Mouse (Mus musculus): ENCODE results near the gene Vezt. TPM values are rescaled to one million over a fixed set of nuclear protein-coding genes. Genes with fewer than 3 reads are reported as not detected.

Gene Vezt
- total and polyA plus RNA-seq, 2 experiments: 6.5 to 9.2 TPM

- no peak for DNase-seq (ENCODE audit: extremely low read depth, low read depth, low spot score)
- peaks cover 24% of the 10 kb centered on the region for H3K36me3 ChIP-seq (ENCODE audit: control insufficient read depth, insufficient read depth, low read length)
- no peak overlapping the region for H3K9ac ChIP-seq (ENCODE audit: low read depth, low read length)
- H3K4me3 ChIP-seq (ENCODE audit: insufficient read depth, low read depth, low read length): no peak overlapping the region
- no peaks in the 10 kb centered on the region for H3K27me3 ChIP-seq (ENCODE audit: control insufficient read depth, insufficient read depth, low read length)
- no peak for TF ChIP-seq CTCF (IDR thresholded peaks at IDR 0.05; ENCODE audit: low read depth, low read length)
- TF ChIP-seq POLR2A (IDR thresholded peaks at IDR 0.05; ENCODE audit: extremely low read depth, insufficient read depth, low read length): no peak
- whole genome bisulfite sequencing: 82% methylated on average over 13 of the region's 13 CpGs
- peaks cover 14% of the 10 kb centered on the region for H3K4me1 ChIP-seq (ENCODE audit: control insufficient read depth, insufficient read depth, low read length)
- H3K79me2 ChIP-seq (ENCODE audit: control insufficient read depth, insufficient read depth, low read length): peaks cover 38% of the 10 kb centered on the region
- H3K27ac ChIP-seq (replicated peaks; ENCODE audit: insufficient read depth, low read depth, low read length): no peak overlapping the region
These were observed 9.7 kb upstream of the Vezt start for GRCm38 (mm10) chr10:94045301-94045700.

- Histone ChIP-seq H3K27me3 (ENCODE audit: control insufficient read depth, insufficient read depth, low read length) (no peaks in the 10 kb centered on the region), H3K27ac (replicated peaks; ENCODE audit: insufficient read depth, low read depth, low read length) (no peak overlapping the region), H3K4me3 (ENCODE audit: insufficient read depth, low read depth, low read length) (no peak overlapping the region), H3K9ac (ENCODE audit: low read depth, low read length) (no peak overlapping the region), H3K36me3 (ENCODE audit: control insufficient read depth, insufficient read depth, low read length) (peaks cover 24% of the 10 kb centered on the region), H3K4me1 (ENCODE audit: control insufficient read depth, insufficient read depth, low read length) (peaks cover 13% of the 10 kb centered on the region), H3K79me2 (ENCODE audit: control insufficient read depth, insufficient read depth, low read length) (peaks cover 41% of the 10 kb centered on the region)
- WGBS: 83% methylated on average over 10 of the region's 10 CpGs
- TF ChIP-seq CTCF (IDR thresholded peaks at IDR 0.05; ENCODE audit: low read depth, low read length): no peak
- no peak for TF ChIP-seq POLR2A (IDR thresholded peaks at IDR 0.05; ENCODE audit: extremely low read depth, insufficient read depth, low read length)
- DNase-seq (ENCODE audit: extremely low read depth, low read depth, low spot score): no peak
These were observed 8.3 kb upstream of the Vezt start for GRCm38 (mm10) chr10:94043908-94044307.

- TF ChIP-seq POLR2A (IDR thresholded peaks at IDR 0.05; ENCODE audit: extremely low read depth, insufficient read depth, low read length) (no peak), CTCF (IDR thresholded peaks at IDR 0.05; ENCODE audit: low read depth, low read length) (no peak)
- DNase-seq (ENCODE audit: extremely low read depth, low read depth, low spot score): peak; percentile 51
- WGBS: 37% methylated on average over 7 of the region's 7 CpGs
- H3K4me1 ChIP-seq (ENCODE audit: control insufficient read depth, insufficient read depth, low read length): peaks cover 16% of the 10 kb centered on the region
- no peaks in the 10 kb centered on the region for H3K27me3 ChIP-seq (ENCODE audit: control insufficient read depth, insufficient read depth, low read length)
- peaks cover 30% of the 10 kb centered on the region for H3K79me2 ChIP-seq (ENCODE audit: control insufficient read depth, insufficient read depth, low read length)
- no peak overlapping the region for H3K4me3 ChIP-seq (ENCODE audit: insufficient read depth, low read depth, low read length)
- H3K9ac ChIP-seq (ENCODE audit: low read depth, low read length): peak overlapping the region; percentile 13; the same call in 1 of the 2 replicates
- H3K36me3 ChIP-seq (ENCODE audit: control insufficient read depth, insufficient read depth, low read length): peaks cover 4% of the 10 kb centered on the region
- H3K27ac ChIP-seq (replicated peaks; ENCODE audit: insufficient read depth, low read depth, low read length): no peak overlapping the region
These were observed 3.0 kb upstream of the Vezt start for GRCm38 (mm10) chr10:94038366-94039260.

GRCm38 (mm10) chr10:94037596-94037995, 2.0 kb upstream of the Vezt start:
- H3K4me1 ChIP-seq (ENCODE audit: control insufficient read depth, insufficient read depth, low read length): peaks cover 16% of the 10 kb centered on the region
- peaks cover 32% of the 10 kb centered on the region for H3K79me2 ChIP-seq (ENCODE audit: control insufficient read depth, insufficient read depth, low read length)
- DNase-seq (ENCODE audit: extremely low read depth, low read depth, low spot score): no peak
- no peaks in the 10 kb centered on the region for H3K27me3 ChIP-seq (ENCODE audit: control insufficient read depth, insufficient read depth, low read length)
- H3K9ac ChIP-seq (ENCODE audit: low read depth, low read length): no peak overlapping the region
- peak overlapping the region; percentile 12; the same call in 1 of the 2 replicates for H3K4me3 ChIP-seq (ENCODE audit: insufficient read depth, low read depth, low read length)
- H3K27ac ChIP-seq (replicated peaks; ENCODE audit: insufficient read depth, low read depth, low read length): no peak overlapping the region
- WGBS: 51% methylated on average over 4 of the region's 4 CpGs
- H3K36me3 ChIP-seq (ENCODE audit: control insufficient read depth, insufficient read depth, low read length): no peaks in the 10 kb centered on the region
- TF ChIP-seq CTCF (IDR thresholded peaks at IDR 0.05; ENCODE audit: low read depth, low read length): no peak

GRCm38 (mm10) chr10:94037196-94037595, 1.6 kb upstream of the Vezt start:
- TF ChIP-seq POLR2A (IDR thresholded peaks at IDR 0.05; ENCODE audit: extremely low read depth, insufficient read depth, low read length): no peak
- DNase-seq (ENCODE audit: extremely low read depth, low read depth, low spot score): peak; percentile 78
- H3K27me3 ChIP-seq (ENCODE audit: control insufficient read depth, insufficient read depth, low read length): no peaks in the 10 kb centered on the region
- H3K4me3 ChIP-seq (ENCODE audit: insufficient read depth, low read depth, low read length): peak overlapping the region; percentile 80; the same call in 1 of the 2 replicates
- no peak overlapping the region for H3K9ac ChIP-seq (ENCODE audit: low read depth, low read length)
- H3K4me1 ChIP-seq (ENCODE audit: control insufficient read depth, insufficient read depth, low read length): peaks cover 16% of the 10 kb centered on the region
- peaks cover 31% of the 10 kb centered on the region for H3K79me2 ChIP-seq (ENCODE audit: control insufficient read depth, insufficient read depth, low read length)
- no peaks in the 10 kb centered on the region for H3K36me3 ChIP-seq (ENCODE audit: control insufficient read depth, insufficient read depth, low read length)
- 3% methylated on average over 9 of the region's 9 CpGs for whole genome bisulfite sequencing
- no peak overlapping the region for H3K27ac ChIP-seq (replicated peaks; ENCODE audit: insufficient read depth, low read depth, low read length)

DNA sequence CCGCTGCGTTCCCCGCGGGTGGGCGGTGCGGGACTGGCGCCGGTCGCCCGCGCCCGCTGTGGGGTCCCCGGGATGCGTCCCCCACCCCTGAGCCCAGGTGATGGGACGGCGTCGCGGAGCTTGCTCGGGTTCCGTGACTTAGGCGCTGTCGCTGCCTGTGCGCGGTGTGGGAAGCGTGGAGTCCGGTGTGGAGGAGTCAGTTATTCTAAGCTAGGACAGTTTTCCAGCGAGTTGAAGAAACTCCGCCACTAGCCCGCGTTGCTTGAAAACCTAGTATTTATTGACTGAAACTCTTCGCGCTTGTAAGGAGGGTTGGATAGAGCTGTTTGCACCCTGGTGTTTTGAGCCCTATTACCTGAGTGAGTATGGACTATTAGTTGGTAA, 750 bp upstream of the Vezt start:
- DNase-seq (ENCODE audit: extremely low read depth, low read depth, low spot score): peak; percentile 43
- peaks cover 16% of the 10 kb centered on the region for H3K4me1 ChIP-seq (ENCODE audit: control insufficient read depth, insufficient read depth, low read length)
- no peaks in the 10 kb centered on the region for H3K36me3 ChIP-seq (ENCODE audit: control insufficient read depth, insufficient read depth, low read length)
- H3K27me3 ChIP-seq (ENCODE audit: control insufficient read depth, insufficient read depth, low read length): no peaks in the 10 kb centered on the region
- peaks cover 31% of the 10 kb centered on the region; the same call in 1 of the 2 replicates for H3K79me2 ChIP-seq (ENCODE audit: control insufficient read depth, insufficient read depth, low read length)
- H3K27ac ChIP-seq (replicated peaks; ENCODE audit: insufficient read depth, low read depth, low read length): peak overlapping the region; percentile 96
- TF ChIP-seq CTCF (IDR thresholded peaks at IDR 0.05; ENCODE audit: low read depth, low read length) (no peak), POLR2A (IDR thresholded peaks at IDR 0.05; ENCODE audit: extremely low read depth, insufficient read depth, low read length) (no peak)
- H3K4me3 ChIP-seq (ENCODE audit: insufficient read depth, low read depth, low read length): peak overlapping the region; percentile 80
- peak overlapping the region; percentile 97 for H3K9ac ChIP-seq (ENCODE audit: low read depth, low read length)
- WGBS: under 1% methylated on average over 32 of the region's 32 CpGs
